Mouse (Mus musculus) hindbrain, embryonic 11.5 days (tissue): ENCODE results near the gene Dnmt3l. TPM values are rescaled to one million over a fixed set of nuclear protein-coding genes. Genes with fewer than 3 reads are reported as not detected.
"Not testable (repeated sequence)": the region's sequence is repeated elsewhere in the genome, so short reads cannot be mapped to it uniquely, and the experiment has no call there.

ENCODE experiments used
- ATAC-seq: fragments of 200-750 bp; cut with Nextera tagmentation; 2 replicates; pipeline ENCODE4 v1.8.0; 2017; ENCODE audit warnings: mild to moderate bottlenecking, moderate TSS enrichment, moderate library complexity; ENCODE audit not compliant: low FRiP score
- DNase-seq: peaks from one replicate; pipeline ENCODE4 v3.0.0-alpha.2; 2015; ENCODE audit warnings: low spot score
- H3K27ac ChIP-seq: fragments of 300-500 bp; sonication (generic); 2 replicates; pipeline ENCODE4 v1.5.1; 2014; ENCODE audit warnings: mild to moderate bottlenecking, low read depth, low read length
- H3K27me3 ChIP-seq: fragments of 300-500 bp; sonication (generic); 2 replicates; pipeline ENCODE4 v1.6.1; 2014; ENCODE audit warnings: mild to moderate bottlenecking, low read length, moderate library complexity, mixed read lengths; ENCODE audit not compliant: control insufficient read depth, insufficient read depth
- H3K36me3 ChIP-seq: fragments of 300-500 bp; sonication (generic); 2 replicates; pipeline ENCODE4 v1.6.1; 2014; ENCODE audit warnings: mild to moderate bottlenecking, low read length, moderate library complexity, mixed read lengths; ENCODE audit not compliant: control insufficient read depth, insufficient read depth
- H3K4me1 ChIP-seq: fragments of 300-500 bp; sonication (generic); replicated peaks from 2 replicates; pipeline ENCODE4 v1.6.1; 2014; ENCODE audit warnings: low read length, mixed read lengths; ENCODE audit not compliant: control insufficient read depth, insufficient read depth
- H3K4me2 ChIP-seq: fragments of 300-500 bp; sonication (generic); replicated peaks from 2 replicates; pipeline ENCODE4 v1.6.1; 2014; ENCODE audit warnings: mild to moderate bottlenecking, low read depth, low read length
- H3K4me3 ChIP-seq: fragments of 300-500 bp; sonication (generic); 2 replicates; pipeline ENCODE4 v1.5.1; 2014; ENCODE audit warnings: low read depth, low read length
- H3K9ac ChIP-seq: fragments of 300-500 bp; sonication (generic); 2 replicates; pipeline ENCODE4 v1.6.1; 2014; ENCODE audit warnings: low read depth, low read length
- H3K9me3 ChIP-seq: fragments of 300-500 bp; sonication (generic); 2 replicates; pipeline ENCODE4 v1.6.1; 2016; ENCODE audit warnings: low read length; ENCODE audit not compliant: control insufficient read depth
- WGBS: fragments of 180-500 bp; shearing (Covaris S2); extraction: QIAGEN DNeasy Blood & Tissue Kit; methylation state at CpG from one replicate; pipeline ENCODE4 v1.1.7; 2014; 5-methylcytosine and 5-hydroxymethylcytosine counted together
- polyA plus RNA-seq: library from polyadenylated mRNA; unstranded; fragments of >200 nt; fragmentation: Nextera tagmentation; extraction: Ambion mirVana; gene quantifications from 2 replicates; pipeline ENCODE4 v1.2.1, GENCODE M21; 2014

Dnmt3l gene
- polyA plus RNA-seq, 1 experiment from 2014 or later, result not detected

DNA sequence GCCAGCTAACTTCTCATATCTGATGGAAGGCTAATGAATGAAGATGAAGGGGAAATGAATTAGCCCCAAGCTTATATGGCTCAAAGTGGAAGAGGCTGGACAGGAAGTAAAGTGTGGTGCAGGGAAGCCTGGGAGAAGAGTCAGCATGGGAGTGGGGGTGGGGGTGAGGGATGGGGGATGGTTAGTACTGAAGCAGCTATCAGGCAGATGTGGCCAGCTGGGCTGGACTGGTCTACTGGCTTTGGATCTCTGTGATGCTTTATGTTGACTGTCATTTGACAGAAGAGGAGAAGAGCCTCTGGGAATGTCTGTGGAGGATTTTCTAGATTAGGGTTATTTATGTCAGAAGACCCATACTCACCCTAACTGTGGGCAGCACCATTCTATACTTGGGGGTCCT, 53.5 kb downstream of the Dnmt3l start:
- ATAC-seq (no peak), DNase-seq (no peak)
- H3K36me3 ChIP-seq, result no peaks in the 10 kb centered on the region

GRCm38 (mm10) chr10:78095954-78096931, 54.5 kb downstream of the Dnmt3l start:
- H3K4me2 ChIP-seq, result no peak overlapping the region
- no peak for DNase-seq
- H3K4me1 ChIP-seq, result no peaks in the 10 kb centered on the region
- 86% methylated on average over 5 of the region's 5 CpGs for WGBS
- H3K4me3 ChIP-seq, result no peak overlapping the region
- no peaks in the 10 kb centered on the region for H3K27me3 ChIP-seq
- no peak for ATAC-seq
- H3K27ac ChIP-seq, result no peak overlapping the region
- H3K9ac ChIP-seq, result no peak overlapping the region
- no peaks in the 10 kb centered on the region for H3K36me3 ChIP-seq
- H3K9me3 ChIP-seq, result no peaks in the 10 kb centered on the region

More for the DNA sequence above, 53.5 kb downstream of the Dnmt3l start:
- no peak overlapping the region for H3K4me2 ChIP-seq
- no peak overlapping the region for H3K27ac ChIP-seq
- no peaks in the 10 kb centered on the region for H3K27me3 ChIP-seq
- no peaks in the 10 kb centered on the region for H3K9me3 ChIP-seq
- no peaks in the 10 kb centered on the region for H3K4me1 ChIP-seq
- no peak overlapping the region for H3K4me3 ChIP-seq
- no peak overlapping the region for H3K9ac ChIP-seq

- not testable (repeated sequence) for ATAC-seq, DNase-seq
Measured at GRCm38 (mm10) chr10:78099860-78100259, 58.1 kb downstream of the Dnmt3l start.

DNA sequence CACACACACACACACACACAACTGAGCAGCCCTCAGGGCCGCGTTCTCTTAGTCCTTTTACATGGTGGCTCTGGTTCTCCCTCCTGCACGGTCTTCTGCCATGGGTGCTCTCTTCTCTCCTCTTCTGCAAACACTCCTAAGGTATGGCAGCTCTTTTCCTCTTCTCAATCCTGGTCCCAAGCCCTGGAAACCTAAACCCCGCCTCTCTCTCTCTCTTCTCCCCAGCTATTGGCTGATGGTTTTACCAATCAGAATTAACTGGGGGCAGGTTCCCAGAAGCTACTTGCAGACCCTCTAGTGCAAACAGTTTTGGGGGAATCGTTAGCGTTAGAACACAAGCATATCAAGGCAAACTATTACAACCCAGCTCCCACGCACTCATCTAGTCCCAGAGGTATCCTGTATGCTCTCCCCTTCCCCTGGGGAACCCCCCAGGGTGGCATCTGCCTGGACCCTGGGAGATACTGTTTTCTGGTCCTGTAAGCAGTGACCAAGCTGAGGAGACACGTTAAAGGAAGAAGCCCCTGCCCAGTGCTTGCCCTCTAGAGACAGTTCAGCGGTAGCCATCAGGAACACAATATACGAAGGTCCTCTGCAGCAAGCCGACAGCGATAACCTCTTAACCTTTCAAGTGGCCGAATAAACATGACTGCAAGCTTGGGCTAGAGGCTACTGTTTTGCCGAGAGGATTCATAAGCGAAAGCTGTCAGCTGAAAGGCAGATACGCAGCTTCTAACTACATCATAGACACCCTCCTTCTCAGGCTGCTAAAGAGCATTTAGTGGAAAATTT, 59.4 kb downstream of the Dnmt3l start:
- ATAC-seq (peak; percentile 59; the same call in 1 of the 2 replicates), DNase-seq (peak; percentile 42)
- H3K9me3 ChIP-seq, result no peaks in the 10 kb centered on the region
- peak overlapping the region; percentile 15; the same call in 1 of the 2 replicates for H3K4me3 ChIP-seq
- WGBS, result 27% methylated on average over 16 of the region's 16 CpGs
- H3K4me2 ChIP-seq, result peak overlapping the region; percentile 41
- H3K9ac ChIP-seq, result no peak overlapping the region
- no peaks in the 10 kb centered on the region for H3K4me1 ChIP-seq
- H3K27ac ChIP-seq, result no peak overlapping the region
- H3K36me3 ChIP-seq, result no peaks in the 10 kb centered on the region
- no peaks in the 10 kb centered on the region for H3K27me3 ChIP-seq

More at GRCm38 (mm10) chr10:78099860-78100259, 58.1 kb downstream of the Dnmt3l start:
- not testable (repeated sequence) for H3K27ac ChIP-seq, H3K4me3 ChIP-seq, H3K9ac ChIP-seq, H3K9me3 ChIP-seq, H3K4me2 ChIP-seq, H3K36me3 ChIP-seq, H3K27me3 ChIP-seq, H3K4me1 ChIP-seq

DNA sequence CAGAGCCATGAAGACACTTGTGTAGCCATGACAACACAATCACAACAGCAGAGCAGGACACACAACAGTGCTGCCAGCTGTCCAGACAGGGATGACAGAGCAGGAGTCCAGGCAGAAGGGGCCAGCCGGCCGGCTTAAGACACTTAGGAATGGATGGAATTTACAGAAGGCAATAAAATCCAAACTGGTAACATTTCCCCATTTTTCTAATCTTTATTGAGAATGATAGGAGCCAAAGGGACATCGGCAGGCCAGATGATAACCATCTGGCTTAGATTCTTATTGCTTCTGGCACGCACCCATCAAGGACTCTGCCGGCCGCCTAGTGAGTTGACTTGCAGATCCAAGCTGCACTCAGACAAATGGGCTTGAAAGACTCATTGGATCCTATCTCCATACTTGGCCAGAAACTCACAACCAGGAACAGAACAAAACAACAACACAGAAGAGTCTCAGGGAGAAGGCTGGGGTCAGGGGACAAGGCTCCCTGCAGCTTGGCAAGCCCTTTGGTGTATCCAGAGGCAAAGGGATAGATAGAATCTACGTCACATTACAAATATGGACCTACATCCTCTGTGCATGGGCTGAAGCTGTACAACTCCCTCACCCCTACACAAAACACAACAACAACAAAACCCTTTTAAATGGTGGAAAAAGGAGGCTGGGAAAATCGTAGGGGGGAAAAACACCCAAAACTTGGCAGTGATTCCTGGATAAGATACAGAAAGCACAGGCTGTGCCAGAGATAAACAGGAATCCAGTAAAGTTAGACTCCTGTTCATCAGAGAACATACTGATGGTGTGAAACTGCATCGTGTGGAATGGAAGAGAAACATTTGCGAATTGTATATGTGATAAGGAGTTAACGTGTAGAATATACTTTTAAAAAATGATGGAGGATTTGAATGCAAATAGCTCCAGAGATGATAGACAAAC, 63.1 kb downstream of the Dnmt3l start:
- Histone ChIP-seq H3K9ac (no peak overlapping the region), H3K4me1 (no peaks in the 10 kb centered on the region), H3K4me2 (no peak overlapping the region), H3K27me3 (no peaks in the 10 kb centered on the region), H3K9me3 (no peaks in the 10 kb centered on the region), H3K36me3 (no peaks in the 10 kb centered on the region), H3K27ac (no peak overlapping the region), H3K4me3 (no peak overlapping the region)
- WGBS, result 89% methylated on average over 11 of the region's 11 CpGs
- no peak for ATAC-seq
- DNase-seq, result no peak

DNA sequence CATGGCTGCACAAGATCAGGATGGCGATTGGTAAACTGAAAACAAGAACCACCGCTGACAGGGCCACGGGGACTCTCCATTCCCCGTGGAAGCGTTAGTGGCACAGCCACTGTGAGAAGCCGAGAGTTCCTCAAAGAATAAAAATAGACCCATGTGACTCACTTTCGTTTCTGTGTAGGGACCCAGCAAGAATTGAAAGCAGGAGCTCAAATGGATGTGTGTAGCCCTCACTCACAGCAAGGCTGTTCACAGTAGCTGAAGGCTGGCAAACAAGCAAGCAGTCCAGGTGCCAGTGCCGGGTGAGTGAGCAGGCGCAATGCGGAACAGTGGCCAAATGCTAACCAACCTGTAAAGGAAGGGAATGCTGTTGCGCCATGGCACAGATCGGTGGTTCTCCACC, 63.8 kb downstream of the Dnmt3l start:
- no peak for ATAC-seq
- WGBS, result 86% methylated on average over 12 of the region's 12 CpGs

More for the DNA sequence above, 63.8 kb downstream of the Dnmt3l start:
- Histone ChIP-seq H3K27me3 (no peaks in the 10 kb centered on the region), H3K4me1 (no peaks in the 10 kb centered on the region), H3K27ac (no peak overlapping the region), H3K4me3 (no peak overlapping the region), H3K9me3 (no peaks in the 10 kb centered on the region), H3K9ac (no peak overlapping the region), H3K36me3 (no peaks in the 10 kb centered on the region), H3K4me2 (no peak overlapping the region)
- DNase-seq, result no peak

Other genes with a start within 250 kb of the Dnmt3l start
- not detected in 2 replicates for gene Gm9639, start 246.9 kb upstream of the Dnmt3l start, polyA plus RNA-seq
- gene Gm19668, start 242.8 kb upstream of the Dnmt3l start, polyA plus RNA-seq, result not detected in 2 replicates
- not detected in 2 replicates for gene Gm9507, start 230.1 kb upstream of the Dnmt3l start, polyA plus RNA-seq
- gene Gm2696, start 227.3 kb upstream of the Dnmt3l start, polyA plus RNA-seq, result not detected in 2 replicates
- gene Krtap10-4, start 214.9 kb upstream of the Dnmt3l start, polyA plus RNA-seq, result not detected in 2 replicates
- not detected in 2 replicates for gene Krtap10-10, start 206.0 kb upstream of the Dnmt3l start, polyA plus RNA-seq
- not detected in 2 replicates for gene Gm36176, start 195.1 kb upstream of the Dnmt3l start, polyA plus RNA-seq
- not detected in 2 replicates for gene Gm10318, start 189.1 kb upstream of the Dnmt3l start, polyA plus RNA-seq
- not detected in 2 replicates for gene Gm3285, start 180.0 kb upstream of the Dnmt3l start, polyA plus RNA-seq
- 3.1 and 3.6 TPM in 2 replicates for gene Lrrc3, start 139.4 kb upstream of the Dnmt3l start, polyA plus RNA-seq
- gene Trpm2, start 71.4 kb upstream of the Dnmt3l start, polyA plus RNA-seq, result 0.56 and 1.4 TPM in 2 replicates
- gene 1810043G02Rik, start 63.4 kb upstream of the Dnmt3l start, polyA plus RNA-seq, result 33.2 and 37.1 TPM in 2 replicates
- 85.5 and 114 TPM in 2 replicates for gene Pfkl, start 31.9 kb upstream of the Dnmt3l start, polyA plus RNA-seq
- 0.11 and 0.28 TPM in 2 replicates for gene Aire, start 1.7 kb downstream of the Dnmt3l start, polyA plus RNA-seq
- 1.4 TPM in 2 replicates for gene Icosl, start 27.4 kb downstream of the Dnmt3l start, polyA plus RNA-seq
- 13.6 and 17.6 TPM in 2 replicates for gene D10Jhu81e, start 127.8 kb downstream of the Dnmt3l start, polyA plus RNA-seq
- gene Pwp2, start 143.2 kb downstream of the Dnmt3l start, polyA plus RNA-seq, result 14.1 and 18.7 TPM in 2 replicates
- gene Trappc10, start 202.7 kb downstream of the Dnmt3l start, polyA plus RNA-seq, result 17.7 and 21.2 TPM in 2 replicates